Mouse (Mus musculus): ENCODE data around the gene Trim52. TPM values are rescaled to one million over a fixed set of nuclear protein-coding genes. Genes with fewer than 3 reads are reported as not detected.

Gene Trim52
- polyA plus RNA-seq, 1 experiment, result not detected

DNA sequence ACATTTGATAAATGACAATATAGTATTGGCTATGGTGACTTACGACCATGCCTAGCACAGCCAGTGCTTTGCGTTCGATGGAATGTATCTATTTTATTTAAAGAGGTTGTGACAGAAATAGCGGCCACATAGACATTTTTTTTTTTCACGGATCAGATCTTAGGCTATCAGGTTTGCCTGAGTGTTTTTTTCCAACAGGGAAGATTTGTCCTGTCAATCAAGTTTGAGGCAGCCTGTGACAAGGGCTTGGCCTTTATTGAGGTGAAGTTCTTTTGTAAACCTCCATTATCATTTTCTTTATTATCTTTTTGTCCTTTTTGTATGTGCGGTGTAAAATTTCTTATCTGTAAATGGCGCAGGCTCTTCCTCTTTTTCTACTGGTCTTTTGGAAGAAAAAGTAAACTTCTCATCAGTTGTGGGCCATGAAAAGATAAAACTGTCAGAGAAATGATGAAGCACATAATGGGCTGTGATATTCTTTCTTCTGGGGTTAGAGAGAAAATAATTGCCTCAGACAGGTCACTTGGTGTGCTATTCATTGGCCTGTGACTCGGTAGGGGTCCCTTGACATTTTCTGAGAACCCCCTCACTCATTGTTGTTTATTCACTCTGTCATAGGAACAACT, 73.2 kb downstream of the Trim52 start:
- H3K4me3 ChIP-seq (ENCODE audit: insufficient read depth, poor library complexity, severe bottlenecking), result no peak overlapping the region
- H3K36me3 ChIP-seq (ENCODE audit: control insufficient read depth, insufficient read depth), result no peaks in the 10 kb centered on the region
- no peaks in the 10 kb centered on the region for H3K79me2 ChIP-seq (ENCODE audit: control insufficient read depth, insufficient read depth)
- H3ac ChIP-seq (ENCODE audit: control insufficient read depth, insufficient read length, low read depth), result no peak overlapping the region
- TF ChIP-seq USF1 (IDR thresholded peaks at IDR 0.05; ENCODE audit: low read depth), result no peak
- no peak for TF ChIP-seq MYOG (IDR thresholded peaks at IDR 0.05; ENCODE audit: control insufficient read depth, extremely low read depth, insufficient read length)
- no peak for TF ChIP-seq CTCF (IDR thresholded peaks at IDR 0.05; ENCODE audit: control insufficient read depth, insufficient read depth, insufficient read length)
- no peaks in the 10 kb centered on the region for H3K27me3 ChIP-seq (ENCODE audit: control insufficient read depth, insufficient read depth, insufficient read length)
- no peaks in the 10 kb centered on the region for H3K79me3 ChIP-seq (ENCODE audit: low read depth)

DNA sequence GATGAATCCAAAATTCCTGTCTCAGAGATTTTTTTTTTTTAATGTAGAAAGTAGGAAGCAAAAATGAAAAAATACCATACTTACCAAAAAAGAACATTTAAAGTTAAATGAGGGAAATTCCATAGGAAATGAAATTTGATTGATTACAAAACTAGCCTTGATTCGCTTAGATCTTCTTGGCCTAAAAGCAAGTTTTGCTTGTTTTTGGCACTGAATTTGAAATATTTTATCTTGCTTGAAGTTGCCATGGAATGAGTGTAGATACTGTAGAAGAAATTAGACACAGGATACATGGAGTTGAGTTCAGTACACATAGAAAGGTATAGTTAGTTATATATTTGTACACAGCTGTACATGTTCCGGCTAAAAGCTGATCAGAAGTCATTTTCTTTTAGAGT, 73.7 kb downstream of the Trim52 start:
- H3ac ChIP-seq (ENCODE audit: control insufficient read depth, insufficient read length, low read depth), result no peak overlapping the region
- no peak for TF ChIP-seq CEBPB (IDR thresholded peaks at IDR 0.05; ENCODE audit: low read depth)
- no peak for TF ChIP-seq MYOG (IDR thresholded peaks at IDR 0.05; ENCODE audit: control insufficient read depth, extremely low read depth, insufficient read length)
- no peak for TF ChIP-seq USF1 (IDR thresholded peaks at IDR 0.05; ENCODE audit: low read depth)
- TF ChIP-seq MAX (IDR thresholded peaks at IDR 0.05), result no peak
- no peak for TF ChIP-seq FOSL1 (IDR thresholded peaks at IDR 0.05; ENCODE audit: insufficient read depth, low read length, poor library complexity, severe bottlenecking)
- H3K79me3 ChIP-seq (ENCODE audit: low read depth), result no peaks in the 10 kb centered on the region
- H3K27me3 ChIP-seq (ENCODE audit: control insufficient read depth, insufficient read depth, insufficient read length), result no peaks in the 10 kb centered on the region
- no peaks in the 10 kb centered on the region for H3K36me3 ChIP-seq (ENCODE audit: control insufficient read depth, insufficient read depth)
- no peak overlapping the region for H3K4me3 ChIP-seq (ENCODE audit: insufficient read depth, poor library complexity, severe bottlenecking)
- H3K79me2 ChIP-seq (ENCODE audit: control insufficient read depth, insufficient read depth), result no peaks in the 10 kb centered on the region

DNA sequence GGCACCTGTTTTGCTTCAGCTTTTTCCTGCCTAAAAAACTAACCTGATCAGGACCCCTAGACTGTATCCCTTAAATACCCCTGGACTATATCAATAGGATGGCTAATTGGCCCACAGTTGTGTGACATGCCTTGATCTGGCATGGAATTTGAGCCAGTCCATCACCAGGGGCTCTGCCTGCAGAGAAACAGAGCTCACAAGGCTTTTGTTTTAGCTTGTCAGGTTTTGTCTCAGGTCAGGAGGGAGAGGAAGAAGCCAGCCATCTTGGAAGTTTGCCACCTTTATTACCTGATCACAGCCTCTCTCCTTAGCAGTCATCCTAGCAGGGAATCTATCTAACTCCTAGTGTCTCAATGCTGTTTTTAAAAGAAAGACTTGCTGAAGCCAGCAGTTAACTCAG, 74.6 kb downstream of the Trim52 start:
- Histone ChIP-seq H3ac (ENCODE audit: control insufficient read depth, insufficient read length, low read depth) (no peak overlapping the region), H3K27me3 (ENCODE audit: control insufficient read depth, insufficient read depth, insufficient read length) (no peaks in the 10 kb centered on the region), H3K79me2 (ENCODE audit: control insufficient read depth, insufficient read depth) (no peaks in the 10 kb centered on the region), H3K36me3 (ENCODE audit: control insufficient read depth, insufficient read depth) (no peaks in the 10 kb centered on the region), H3K4me3 (ENCODE audit: insufficient read depth, poor library complexity, severe bottlenecking) (no peak overlapping the region), H3K79me3 (ENCODE audit: low read depth) (no peaks in the 10 kb centered on the region)
- TF ChIP-seq CEBPB (IDR thresholded peaks at IDR 0.05; ENCODE audit: low read depth) (no peak), FOSL1 (IDR thresholded peaks at IDR 0.05; ENCODE audit: insufficient read depth, low read length, poor library complexity, severe bottlenecking) (no peak), USF1 (IDR thresholded peaks at IDR 0.05; ENCODE audit: low read depth) (no peak)

DNA sequence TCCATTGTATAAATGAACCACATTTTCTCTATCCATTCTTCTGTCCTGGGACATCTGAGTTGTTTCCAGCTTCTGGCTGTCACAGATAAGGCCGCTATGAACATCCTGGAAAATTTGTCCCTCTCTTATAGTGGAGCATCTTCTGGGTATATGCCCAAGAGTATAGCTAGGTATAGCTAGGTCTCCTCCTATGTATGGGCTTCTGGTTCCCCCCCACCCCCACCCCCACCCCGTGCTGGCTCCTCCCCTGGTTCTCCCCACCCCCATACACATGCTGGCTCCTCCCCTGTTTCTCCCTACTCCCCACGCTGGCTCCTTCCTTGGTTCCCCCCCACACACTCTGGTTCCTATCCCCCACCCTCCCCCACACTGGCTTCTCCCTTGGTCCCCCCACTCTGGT, 78.0 kb downstream of the Trim52 start:
- no peak overlapping the region for H3K4me3 ChIP-seq (ENCODE audit: insufficient read depth, poor library complexity, severe bottlenecking)
- no peak overlapping the region for H3ac ChIP-seq (ENCODE audit: control insufficient read depth, insufficient read length, low read depth)
- no peak for TF ChIP-seq CEBPB (IDR thresholded peaks at IDR 0.05; ENCODE audit: low read depth)
- no peak for TF ChIP-seq MAX (IDR thresholded peaks at IDR 0.05)
- no peak for TF ChIP-seq MYOD1 (IDR thresholded peaks at IDR 0.05; ENCODE audit: control insufficient read depth, insufficient read length, low read depth)
- no peak for TF ChIP-seq CTCF (IDR thresholded peaks at IDR 0.05; ENCODE audit: control insufficient read depth, insufficient read depth, insufficient read length)
- no peak for TF ChIP-seq FOSL1 (IDR thresholded peaks at IDR 0.05; ENCODE audit: insufficient read depth, low read length, poor library complexity, severe bottlenecking)
- no peak for TF ChIP-seq USF1 (IDR thresholded peaks at IDR 0.05; ENCODE audit: low read depth)
- TF ChIP-seq MYOG (IDR thresholded peaks at IDR 0.05; ENCODE audit: control insufficient read depth, extremely low read depth, insufficient read length), result no peak
- H3K79me3 ChIP-seq (ENCODE audit: low read depth), result no peaks in the 10 kb centered on the region
- no peaks in the 10 kb centered on the region for H3K27me3 ChIP-seq (ENCODE audit: control insufficient read depth, insufficient read depth, insufficient read length)
- H3K79me2 ChIP-seq (ENCODE audit: control insufficient read depth, insufficient read depth), result no peaks in the 10 kb centered on the region
- no peaks in the 10 kb centered on the region for H3K36me3 ChIP-seq (ENCODE audit: control insufficient read depth, insufficient read depth)

Other genes starting within 250 kb of the Trim52 start
- gene Spry2, start 209.4 kb upstream of the Trim52 start, polyA plus RNA-seq (2012; fragmentation: generic; extraction: Trizol), result 51.8 TPM

All from C2C12 (cell line).